Comparison of ENCODE assay signal across 16 mouse cellular contexts in the genomic region with DNA sequence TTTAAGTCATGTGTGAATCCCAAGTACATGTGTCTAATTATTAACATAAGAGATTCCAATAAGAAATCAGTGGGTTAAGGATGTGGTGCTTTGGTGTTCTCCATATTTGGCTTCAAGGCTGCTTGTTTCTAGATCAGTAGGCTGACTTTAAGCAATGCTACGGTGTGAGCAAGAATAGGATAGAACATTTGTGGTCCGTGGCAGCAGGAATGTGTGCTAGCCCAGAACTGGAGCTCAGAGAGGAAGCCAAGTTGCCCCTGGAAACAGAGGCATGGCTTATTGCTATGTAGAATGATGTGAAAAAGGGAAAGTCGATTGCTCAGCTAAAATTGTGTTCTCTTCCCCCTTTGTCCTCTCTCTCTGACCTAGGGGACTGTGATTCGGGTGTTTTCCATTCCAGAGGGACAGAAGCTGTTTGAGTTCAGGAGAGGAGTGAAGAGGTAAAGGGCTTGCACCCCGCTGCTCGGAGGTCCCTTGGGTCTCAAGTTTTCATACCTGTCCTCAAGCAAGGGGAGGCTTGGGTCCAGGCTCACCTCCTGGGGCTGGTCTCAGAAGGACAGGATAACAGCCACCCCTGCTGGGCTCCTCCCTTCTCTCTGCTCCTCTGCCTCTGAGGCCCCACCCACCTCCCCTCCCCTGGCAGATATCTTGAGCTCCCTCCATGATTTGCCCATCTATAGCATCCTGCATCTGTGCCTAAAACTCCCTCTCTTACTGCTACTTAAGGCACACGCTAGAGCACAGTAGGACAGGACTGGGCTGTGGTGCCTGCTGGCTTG. TPM values are rescaled to one million over a fixed set of nuclear protein-coding genes. Genes with fewer than 3 reads are reported as not detected.
"Had no signal": no experiment of that assay in that cellular context is flagged by ENCODE, and none has a peak within 500 bp of the region (broad histone marks: within the 10 kb centered on the region; RNA-seq: fewer than 3 reads in every experiment).

No protein-coding gene starts in this region.

- DNase-seq: kidney, adult 2 months; kidney, postnatal 14 days; lung, embryonic 14.5 days; lung, postnatal 10 days; lung, postnatal 4 days; retina, postnatal 1 day; right cerebral cortex, postnatal 25 days; thymus, postnatal 4 days had no signal

- H3K4me2 ChIP-seq: kidney, embryonic 15.5 days; limb, embryonic 13.5 days; lung, embryonic 14.5 days; midbrain, embryonic 12.5 days; neural tube, embryonic 13.5 days had no signal

- H3K4me1 ChIP-seq: kidney, embryonic 15.5 days; limb, embryonic 13.5 days; midbrain, embryonic 12.5 days; neural tube, embryonic 13.5 days had no signal

- H3K27ac ChIP-seq: kidney, embryonic 15.5 days; limb, embryonic 13.5 days; liver, embryonic 14.5 days; midbrain, embryonic 12.5 days; neural tube, embryonic 13.5 days had no signal

- H3K9me3 ChIP-seq: kidney, embryonic 15.5 days; limb, embryonic 13.5 days; midbrain, embryonic 12.5 days; neural tube, embryonic 13.5 days had no signal

- H3K4me3 ChIP-seq: kidney, embryonic 15.5 days; limb, embryonic 13.5 days; midbrain, embryonic 12.5 days; neural tube, embryonic 13.5 days had no signal

- ATAC-seq: intestine, embryonic 16.5 days; midbrain, embryonic 16.5 days had no signal

- H3K27me3 ChIP-seq: kidney, embryonic 15.5 days; limb, embryonic 13.5 days; midbrain, embryonic 12.5 days; neural tube, embryonic 13.5 days had no signal

- H3K9ac ChIP-seq: kidney, embryonic 15.5 days; limb, embryonic 13.5 days; liver, embryonic 14.5 days; lung, embryonic 14.5 days; midbrain, embryonic 12.5 days; neural tube, embryonic 13.5 days had no signal

RNA-seq across cellular contexts. Expression of a gene that starts 31.5 kb away (rescaled TPM):
- total RNA-seq: megakaryocyte-erythroid progenitor cell, adult 5-6 weeks had no signal

RNA-seq across cellular contexts. Expression of a gene that starts 52.2 kb away (rescaled TPM):
- total RNA-seq: megakaryocyte-erythroid progenitor cell, adult 5-6 weeks had no signal
